Mouse (Mus musculus) gastrocnemius, adult 2 months (tissue): ENCODE data around the gene Cep112. TPM values are rescaled to one million over a fixed set of nuclear protein-coding genes. Genes with fewer than 3 reads are reported as not detected.

Experiments used
- DNase-seq: peaks from one replicate; pipeline ENCODE4 v3.0.0; 2022
- H3K27ac ChIP-seq: fragments of 200-600 bp; 2 replicates; pipeline ENCODE4 v1.8.1; 2022; ENCODE audit warnings: mild to moderate bottlenecking
- H3K4me3 ChIP-seq: fragments of 200-600 bp; 2 replicates; pipeline ENCODE4 v1.8.1; 2022; ENCODE audit warnings: mild to moderate bottlenecking, moderate library complexity
- CTCF ChIP-seq: fragments of 200-600 bp; IDR thresholded peaks from 2 replicates; pipeline ENCODE4 v1.8.1; 2022; ENCODE audit warnings: antibody characterized with exemption, mild to moderate bottlenecking, moderate library complexity
- intact Hi-C: fragments of 180-260 bp; cut with DNase I; formaldehyde crosslinking; loops from one replicate; pipeline ENCODE4 v1.15.1; 2025
- total RNA-seq, 2 experiments: library from RNA; stranded (reverse); gene quantifications; 2 replicates each; pipeline ENCODE4 v1.2.3; 2021

Gene Cep112
- total RNA-seq, 2 experiments from 2014 or later = 2.5 to 3.3 TPM

GRCm38 (mm10) chr11:108886060-108886459 is 461.1 kb downstream of the Cep112 start:
- no peak for DNase-seq
- H3K27ac ChIP-seq = no peak overlapping the region
- intact Hi-C loops = no loop called here
- no peak overlapping the region for H3K4me3 ChIP-seq
- TF ChIP-seq CTCF = no peak

GRCm38 (mm10) chr11:108889121-108889520 is 464.1 kb downstream of the Cep112 start:
- TF ChIP-seq CTCF = peak; percentile 67
- intact Hi-C loops = no loop called here
- H3K4me3 ChIP-seq = no peak overlapping the region
- DNase-seq = peak; percentile 23
- no peak overlapping the region for H3K27ac ChIP-seq

GRCm38 (mm10) chr11:108890544-108890943 is 465.6 kb downstream of the Cep112 start:
- TF ChIP-seq CTCF = no peak
- intact Hi-C loops = no loop called here
- peak overlapping the region; percentile 67 for H3K4me3 ChIP-seq
- no peak for DNase-seq
- H3K27ac ChIP-seq = no peak overlapping the region; the same call in 1 of the 2 replicates

DNA sequence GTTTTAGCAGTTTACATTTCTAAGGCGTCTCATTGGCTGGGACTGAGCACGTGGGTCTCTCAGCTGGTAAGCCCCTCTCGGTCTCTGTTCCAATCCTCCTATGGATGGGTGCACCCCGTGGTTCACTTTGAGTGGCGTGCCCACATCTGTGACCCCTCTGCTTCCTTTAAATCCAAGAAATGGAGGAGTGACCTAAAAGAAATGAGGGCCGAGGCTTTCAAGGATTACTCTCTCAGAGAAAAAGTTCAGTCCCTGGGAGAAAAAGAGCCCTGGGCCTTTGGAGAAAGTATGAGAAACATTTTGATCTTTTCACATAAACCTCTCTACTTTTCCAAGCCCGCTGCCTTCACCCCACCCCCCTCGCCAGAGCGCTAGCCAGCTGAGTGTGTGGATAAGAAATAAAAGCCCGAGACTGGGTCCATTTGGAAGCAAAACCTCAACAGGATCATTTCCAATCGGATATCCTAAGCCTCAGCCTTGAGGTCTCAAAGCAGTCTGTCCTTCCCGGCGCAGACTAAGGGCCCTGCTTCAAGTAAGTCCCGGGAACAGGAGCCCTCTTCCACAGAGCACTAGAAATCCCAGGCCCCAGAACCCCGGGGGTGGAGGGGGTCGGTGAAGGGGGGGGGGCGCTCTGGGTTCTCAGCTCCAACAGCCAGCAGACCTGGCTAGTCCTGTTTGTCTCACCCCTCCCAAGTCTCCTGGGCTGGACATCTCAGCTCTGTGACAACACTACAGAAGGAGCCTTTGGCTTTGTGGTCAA is 466.3 kb downstream of the Cep112 start:
- peak; percentile 58 for DNase-seq
- no peak for TF ChIP-seq CTCF
- peak overlapping the region; percentile 67 for H3K4me3 ChIP-seq
- intact Hi-C loops = no loop called here
- peak overlapping the region; percentile 70 for H3K27ac ChIP-seq

- Histone ChIP-seq H3K4me3 (peak overlapping the region; percentile 67), H3K27ac (peak overlapping the region; percentile 70)
- no peak for DNase-seq
- intact Hi-C loops = no loop called here
- no peak for TF ChIP-seq CTCF
These were observed 466.9 kb downstream of the Cep112 start for GRCm38 (mm10) chr11:108891871-108892380.

GRCm38 (mm10) chr11:108892406-108892805 is 467.4 kb downstream of the Cep112 start:
- no peak overlapping the region for H3K4me3 ChIP-seq
- DNase-seq = no peak
- intact Hi-C loops = no loop called here
- H3K27ac ChIP-seq = no peak overlapping the region
- TF ChIP-seq CTCF = no peak

GRCm38 (mm10) chr11:108893232-108893790 is 468.3 kb downstream of the Cep112 start:
- DNase-seq = no peak
- intact Hi-C loops = no loop called here
- no peak for TF ChIP-seq CTCF
- no peak overlapping the region for H3K4me3 ChIP-seq
- no peak overlapping the region for H3K27ac ChIP-seq

- no peak for TF ChIP-seq CTCF
- Histone ChIP-seq H3K27ac (no peak overlapping the region), H3K4me3 (no peak overlapping the region)
- DNase-seq = no peak
- intact Hi-C loops = no loop called here
These were observed 469.0 kb downstream of the Cep112 start for GRCm38 (mm10) chr11:108893855-108894510.

GRCm38 (mm10) chr11:108897034-108897433 is 472.0 kb downstream of the Cep112 start:
- Histone ChIP-seq H3K27ac (no peak overlapping the region), H3K4me3 (no peak overlapping the region)
- intact Hi-C loops = no loop called here
- no peak for TF ChIP-seq CTCF
- no peak for DNase-seq

DNA sequence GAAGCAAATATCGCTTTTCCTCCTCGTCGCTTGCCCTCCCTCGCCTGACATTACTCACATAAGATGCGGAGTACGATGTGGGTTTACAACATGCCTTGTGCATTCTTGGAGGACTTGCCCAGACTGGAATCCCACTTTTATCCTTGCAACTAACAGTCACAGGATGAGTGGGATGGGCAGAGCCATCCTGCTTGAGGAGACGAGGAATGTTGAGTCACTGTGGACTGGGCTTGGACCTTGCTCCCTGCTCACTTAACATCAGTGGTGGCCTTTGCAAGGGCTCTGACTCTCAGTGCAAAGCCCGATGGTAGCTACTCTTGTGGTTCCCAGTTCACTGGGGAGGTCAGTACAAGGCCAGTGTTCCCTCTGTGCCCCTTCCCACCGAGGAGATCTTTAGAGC is 473.1 kb downstream of the Cep112 start:
- Histone ChIP-seq H3K4me3 (no peak overlapping the region), H3K27ac (no peak overlapping the region)
- DNase-seq = no peak
- intact Hi-C loops = no loop called here
- no peak for TF ChIP-seq CTCF

DNA sequence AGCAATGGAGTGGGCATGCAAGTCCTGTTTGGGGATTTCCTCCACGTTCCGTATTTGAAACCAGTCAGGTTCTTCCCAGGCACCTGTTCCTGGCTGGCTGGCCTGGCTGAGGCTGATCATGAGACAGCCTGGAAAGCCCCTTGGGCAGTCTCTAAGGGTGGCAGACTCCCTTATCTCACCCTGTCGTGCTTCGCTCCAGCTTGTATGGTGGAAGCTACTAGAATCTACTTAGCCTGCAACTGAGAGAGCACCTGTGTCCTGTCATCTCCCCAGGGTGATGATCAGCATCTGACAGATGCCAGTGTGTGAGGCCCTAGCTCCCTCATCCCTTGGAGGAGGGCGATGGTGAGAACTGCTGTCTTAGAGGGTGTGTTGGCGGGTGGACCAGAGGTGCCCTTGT is 473.5 kb downstream of the Cep112 start:
- Histone ChIP-seq H3K27ac (no peak overlapping the region), H3K4me3 (no peak overlapping the region)
- no peak for TF ChIP-seq CTCF
- no peak for DNase-seq
- intact Hi-C loops = no loop called here

GRCm38 (mm10) chr11:108900718-108901488 is 475.9 kb downstream of the Cep112 start:
- peak; percentile 84 for DNase-seq
- H3K27ac ChIP-seq = no peak overlapping the region
- intact Hi-C loops = no loop called here
- no peak overlapping the region for H3K4me3 ChIP-seq
- TF ChIP-seq CTCF = no peak
